Mouse (Mus musculus) macrophage (primary cell): Measurements from ENCODE around the gene H2afy2. TPM values are rescaled to one million over a fixed set of nuclear protein-coding genes. Genes with fewer than 3 reads are reported as not detected.
A peak's percentile ranks its signal among the peaks of the same experiment; 100 is the strongest.

Experiments used
- H3K27ac ChIP-seq: fragments of 350-480 bp; formaldehyde crosslinking; 2 replicates; pipeline ENCODE4 v1.9.0; 2021
- H3K36me3 ChIP-seq: fragments of 350-480 bp; formaldehyde crosslinking; 2 replicates; pipeline ENCODE4 v1.9.0; 2021; ENCODE audit errors: inconsistent target
- H3K4me3 ChIP-seq: fragments of 350-480 bp; formaldehyde crosslinking; 2 replicates; pipeline ENCODE4 v1.9.0; 2021; ENCODE audit errors: inconsistent target
- H3K79me2 ChIP-seq: fragments of 350-480 bp; formaldehyde crosslinking; 2 replicates; pipeline ENCODE4 v1.9.0; 2021; ENCODE audit errors: inconsistent target
- WGBS: methylation state at CpG from one replicate; pipeline ENCODE4 v1.1.7; 2026; ENCODE audit warnings: inconsistent platforms; ENCODE audit not compliant: missing documents; 5-methylcytosine and 5-hydroxymethylcytosine counted together
- polyA plus RNA-seq: library from polyadenylated mRNA; stranded (reverse); fragments of 250-400 nt; gene quantifications from 3 replicates; pipeline ENCODE4 v1.2.4, GENCODE M21; 2018; ENCODE audit warnings: inconsistent platforms

Gene H2afy2
- polyA plus RNA-seq, 1 experiment from 2014 or later = 6.8 TPM

DNA sequence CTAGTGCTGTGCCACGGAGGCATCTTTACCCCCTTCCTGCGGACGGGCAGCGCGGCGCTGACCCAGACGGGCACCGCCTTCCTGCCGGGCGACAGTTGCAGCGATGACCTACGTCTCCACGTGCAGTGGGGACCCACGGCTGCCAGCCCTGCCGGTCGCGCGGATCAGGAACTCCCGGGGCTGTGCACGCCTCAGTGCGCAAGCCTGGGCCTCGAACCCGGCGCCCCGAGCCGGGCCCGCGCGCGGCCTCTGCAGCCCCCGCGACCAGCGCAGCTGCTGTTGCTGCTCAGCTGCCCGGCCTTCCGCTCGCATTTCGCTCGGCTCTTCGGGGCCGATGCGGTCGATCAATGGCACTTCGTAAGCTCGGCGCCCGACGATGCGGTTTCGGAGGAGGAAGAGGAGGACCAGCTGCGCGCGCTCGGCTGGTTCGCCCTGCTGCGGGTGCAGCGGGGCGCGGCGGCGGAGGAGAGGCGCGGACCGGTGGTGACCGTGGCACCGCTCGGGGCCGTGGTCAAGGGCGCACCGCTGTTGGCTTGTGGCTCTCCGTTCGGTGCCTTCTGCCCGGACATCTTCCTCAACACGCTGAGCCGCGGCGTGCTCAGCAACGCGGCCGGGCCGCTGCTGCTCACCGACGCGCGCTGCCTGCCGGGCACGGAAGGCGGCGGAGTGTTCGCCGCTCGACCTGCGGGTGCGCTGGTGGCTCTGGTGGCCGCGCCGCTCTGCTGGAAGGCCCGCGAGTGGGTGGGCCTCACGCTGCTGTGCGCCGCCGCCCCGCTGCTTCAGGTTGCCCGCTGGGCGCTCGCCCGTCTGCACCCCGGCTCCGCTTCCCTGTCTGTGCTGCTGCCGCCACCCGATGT lies 88.0 kb downstream of the H2afy2 start:
- H3K27ac ChIP-seq = no peak overlapping the region
- WGBS = under 1% methylated on average over 110 of the region's 111 CpGs
- H3K36me3 ChIP-seq = peaks cover 11% of the 10 kb centered on the region
- H3K4me3 ChIP-seq = peak overlapping the region; percentile 56
- peaks cover 14% of the 10 kb centered on the region; the same call in 1 of the 2 replicates for H3K79me2 ChIP-seq

DNA sequence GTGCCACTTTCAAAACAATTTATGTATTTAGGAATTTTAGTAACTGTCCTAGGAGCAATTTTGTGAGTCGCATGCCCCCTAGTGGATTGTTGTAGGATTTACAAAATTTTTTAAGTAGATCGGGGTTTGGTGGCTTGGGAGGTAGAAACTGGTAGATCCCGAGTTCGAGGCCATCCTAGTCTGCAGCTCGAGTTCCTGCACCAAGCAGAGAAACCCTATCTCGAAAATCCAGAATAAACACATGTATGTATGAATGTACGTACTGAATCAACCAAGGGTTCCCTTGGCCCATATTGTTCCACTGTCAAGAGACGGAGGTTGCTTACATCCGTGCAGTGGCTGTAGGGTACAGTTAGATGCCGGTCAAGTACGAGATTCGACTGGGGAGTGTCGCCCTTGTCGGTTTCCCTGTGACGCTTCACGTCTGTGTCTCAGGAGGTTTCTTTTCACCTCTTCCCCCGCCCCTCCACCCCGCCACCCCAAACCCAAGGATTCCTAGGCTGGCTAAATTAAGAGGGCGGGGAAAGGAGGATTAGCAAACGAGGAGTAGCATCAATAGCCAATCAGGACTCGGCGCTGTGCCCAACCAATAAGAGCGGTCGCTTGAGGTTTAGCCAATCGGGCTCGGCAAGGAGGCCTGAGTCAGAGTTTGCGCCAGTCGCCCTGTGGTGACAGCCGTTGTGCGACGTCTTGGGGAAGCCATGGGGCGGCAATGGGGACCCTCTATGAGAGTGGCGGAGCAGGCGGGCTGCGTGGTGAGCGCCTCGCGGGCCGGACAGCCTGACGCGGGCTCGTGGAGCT lies 88.9 kb downstream of the H2afy2 start, which contains the start of gene Tysnd1:
Gene Tysnd1 (plus strand): TSS at position 645 of the 801 bp plus-strand sequence.
- H3K79me2 ChIP-seq = peaks cover 14% of the 10 kb centered on the region; the same call in 1 of the 2 replicates
- peak within 1 kb of the TSS; percentile 56 for H3K4me3 ChIP-seq
- H3K27ac ChIP-seq = peak within 1 kb of the TSS; percentile 58
- peaks cover 20% of the 10 kb centered on the region for H3K36me3 ChIP-seq
- under 1% methylated on average over 42 of the region's 42 CpGs for WGBS

DNA sequence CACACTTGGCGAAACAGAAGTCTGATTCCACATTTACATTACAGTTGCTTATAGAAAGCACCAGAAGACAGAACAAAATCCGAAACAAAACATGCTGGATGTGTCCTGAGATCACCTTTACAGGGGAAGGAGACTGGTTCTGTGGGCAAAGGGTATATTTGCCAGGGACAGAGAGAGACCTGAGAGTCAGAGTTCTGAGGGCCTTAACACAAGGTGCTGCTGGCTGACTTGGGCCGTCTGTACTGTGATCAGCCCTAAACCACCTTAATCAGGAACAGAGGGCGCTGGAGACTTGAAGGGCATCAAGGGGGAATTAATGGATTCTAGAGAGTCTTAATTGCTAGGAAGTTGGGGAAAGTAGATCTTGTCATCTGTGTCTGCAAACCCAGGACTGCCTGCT lies 90.4 kb downstream of the H2afy2 start:
- peaks cover 14% of the 10 kb centered on the region; the same call in 1 of the 2 replicates for H3K79me2 ChIP-seq
- H3K4me3 ChIP-seq = no peak overlapping the region
- H3K27ac ChIP-seq = no peak overlapping the region
- WGBS = 100% methylated on average over 3 of the region's 4 CpGs
- H3K36me3 ChIP-seq = peaks cover 35% of the 10 kb centered on the region

DNA sequence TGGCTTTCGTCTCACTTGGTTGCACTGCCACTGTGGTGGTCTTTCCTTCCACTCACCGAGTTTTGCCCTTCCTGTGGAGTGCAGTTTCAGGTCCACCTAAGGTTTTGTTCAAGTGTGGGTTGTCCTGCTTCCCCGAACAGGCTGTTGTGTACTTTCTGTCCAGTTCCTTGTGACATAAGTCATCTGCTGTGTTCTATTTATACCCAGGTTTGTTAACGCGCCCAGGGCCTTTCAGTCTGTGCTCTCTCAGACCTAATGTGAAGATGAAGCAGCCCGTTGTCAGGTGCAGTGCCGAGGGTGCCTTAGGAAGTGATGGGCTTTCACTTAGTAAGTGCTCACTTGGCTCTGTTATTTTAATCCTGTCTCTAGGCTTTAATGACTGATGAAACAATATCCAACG lies 94.5 kb downstream of the H2afy2 start:
- no peak overlapping the region for H3K4me3 ChIP-seq
- H3K27ac ChIP-seq = no peak overlapping the region
- 77% methylated on average over 8 of the region's 8 CpGs for WGBS
- H3K79me2 ChIP-seq = peaks cover 18% of the 10 kb centered on the region
- H3K36me3 ChIP-seq = peaks cover 62% of the 10 kb centered on the region

Other genes starting within 250 kb of the H2afy2 start
- not detected in 3 replicates for gene Npffr1, start 188.7 kb downstream of the H2afy2 start, polyA plus RNA-seq
- gene Ppa1, start 135.6 kb downstream of the H2afy2 start, polyA plus RNA-seq = 9.6 to 42.5 TPM (median 18.5 TPM) in 3 replicates
- gene Sar1a, start 103.8 kb downstream of the H2afy2 start, polyA plus RNA-seq = 78.1 to 97.0 TPM (median 84.0 TPM) in 3 replicates
- 9.0 to 16.4 TPM (median 13.3 TPM) in 3 replicates for gene Tysnd1, start 88.6 kb downstream of the H2afy2 start, polyA plus RNA-seq
- 13.8 to 16.2 TPM (median 16.0 TPM) in 3 replicates for gene Aifm2, start 68.9 kb downstream of the H2afy2 start, polyA plus RNA-seq
- gene Col13a1, start 195.0 kb upstream of the H2afy2 start, polyA plus RNA-seq = not detected in 3 replicates